Mouse (Mus musculus): Measurements from ENCODE around the gene Gm5134. TPM values are rescaled to one million over a fixed set of nuclear protein-coding genes. Genes with fewer than 3 reads are reported as not detected.

The Gm5134 gene
- not detected in 2 replicates for polyA plus RNA-seq (2016; fragmentation: Nextera tagmentation; extraction: Ambion mirVana)

GRCm38 (mm10) chr10:75954381-75954811 is at the start of gene Gm5134:
Gm5134 (plus strand) TSS chr10:75954514.
- WGBS: 35% methylated on average over 20 of the region's 20 CpGs
- Histone ChIP-seq H3K4me1 (peaks cover 13% of the 10 kb centered on the region), H3K4me2 (replicated peaks) (peak within 1 kb of the TSS; percentile 45), H3K36me3 (no peaks in the 10 kb centered on the region), H3K4me3 (no peak within 1 kb of the TSS), H3K9ac (0 out of 2 replicates have a peak within 1 kb of the TSS, but pooled peaks have one; percentile 27), H3K9me3 (no peaks in the 10 kb centered on the region), H3K27ac (no peak within 1 kb of the TSS), H3K27me3 (replicated peaks) (peaks cover 8% of the 10 kb centered on the region; the same call in 1 of the 2 replicates)
- ATAC-seq (ENCODE audit: low FRiP score, low read depth): no peak

GRCm38 (mm10) chr10:75906882-75907281 is 47.4 kb upstream of the Gm5134 start:
- Histone ChIP-seq H3K4me3 (no peak overlapping the region), H3K9ac (no peak overlapping the region), H3K9me3 (no peaks in the 10 kb centered on the region), H3K27me3 (replicated peaks) (no peaks in the 10 kb centered on the region), H3K4me1 (no peaks in the 10 kb centered on the region), H3K27ac (no peak overlapping the region), H3K4me2 (replicated peaks) (no peak overlapping the region), H3K36me3 (peaks cover 92% of the 10 kb centered on the region)
- WGBS: 97% methylated on average over 4 of the region's 4 CpGs
- ATAC-seq (ENCODE audit: low FRiP score, low read depth): no peak

GRCm38 (mm10) chr10:75910698-75911097 is 43.6 kb upstream of the Gm5134 start:
- no peaks in the 10 kb centered on the region for H3K27me3 ChIP-seq (replicated peaks)
- no peaks in the 10 kb centered on the region for H3K9me3 ChIP-seq
- no peaks in the 10 kb centered on the region for H3K4me1 ChIP-seq
- H3K9ac ChIP-seq: no peak overlapping the region
- WGBS: 88% methylated on average over 2 of the region's 2 CpGs
- no peak overlapping the region for H3K4me2 ChIP-seq (replicated peaks)
- peaks cover 81% of the 10 kb centered on the region for H3K36me3 ChIP-seq
- no peak for ATAC-seq (ENCODE audit: low FRiP score, low read depth)
- no peak overlapping the region for H3K4me3 ChIP-seq
- H3K27ac ChIP-seq: no peak overlapping the region

DNA sequence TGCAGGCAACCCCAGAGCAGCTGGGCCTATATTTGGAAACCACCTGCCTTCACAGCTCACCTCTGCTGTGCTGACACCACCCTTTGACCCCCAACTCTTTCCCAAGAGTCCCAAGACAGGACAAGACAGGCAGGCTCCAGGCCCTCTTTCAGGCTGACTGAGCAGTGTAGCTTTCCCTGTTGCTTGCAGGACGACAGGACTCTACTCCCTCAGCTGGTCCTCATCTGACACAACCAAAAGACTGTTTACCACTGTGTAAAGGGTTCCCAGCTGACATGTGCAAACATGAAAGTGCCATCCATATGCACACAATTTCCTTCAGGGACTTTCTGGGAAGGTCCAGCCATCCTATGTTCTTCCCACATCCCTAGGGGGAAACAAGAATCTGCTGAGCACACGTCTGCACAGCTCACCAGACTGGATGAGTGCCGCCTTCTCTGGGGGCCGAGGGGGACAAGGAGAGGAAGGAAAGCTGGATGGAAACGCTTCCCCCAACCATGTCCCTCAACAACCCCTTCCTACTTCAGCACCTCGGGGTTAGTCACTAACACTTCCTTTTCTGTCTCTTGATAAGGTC is 41.2 kb upstream of the Gm5134 start:
- no peak overlapping the region for H3K4me2 ChIP-seq (replicated peaks)
- ATAC-seq (ENCODE audit: low FRiP score, low read depth): no peak
- no peak overlapping the region for H3K27ac ChIP-seq
- H3K27me3 ChIP-seq (replicated peaks): no peaks in the 10 kb centered on the region
- H3K4me3 ChIP-seq: no peak overlapping the region
- H3K36me3 ChIP-seq: peaks cover 69% of the 10 kb centered on the region
- H3K9me3 ChIP-seq: no peaks in the 10 kb centered on the region
- H3K4me1 ChIP-seq: peaks cover 4% of the 10 kb centered on the region; the same call in 1 of the 2 replicates
- no peak overlapping the region for H3K9ac ChIP-seq
- 78% methylated on average over 6 of the region's 6 CpGs for WGBS

- H3K27ac ChIP-seq: no peak overlapping the region
- no peaks in the 10 kb centered on the region for H3K27me3 ChIP-seq (replicated peaks)
- peaks cover 26% of the 10 kb centered on the region for H3K4me1 ChIP-seq
- ATAC-seq (ENCODE audit: low FRiP score, low read depth): no peak
- H3K9ac ChIP-seq: no peak overlapping the region
- no peak overlapping the region for H3K4me2 ChIP-seq (replicated peaks)
- WGBS: 90% methylated on average over 7 of the region's 7 CpGs
- no peaks in the 10 kb centered on the region for H3K9me3 ChIP-seq
- peaks cover 52% of the 10 kb centered on the region for H3K36me3 ChIP-seq
- no peak overlapping the region for H3K4me3 ChIP-seq
These were observed 38.8 kb upstream of the Gm5134 start for GRCm38 (mm10) chr10:75915557-75915956.

- H3K4me2 ChIP-seq (replicated peaks): no peak overlapping the region
- ATAC-seq (ENCODE audit: low FRiP score, low read depth): no peak
- H3K36me3 ChIP-seq: peaks cover 40% of the 10 kb centered on the region
- no peaks in the 10 kb centered on the region for H3K9me3 ChIP-seq
- H3K9ac ChIP-seq: no peak overlapping the region
- H3K27me3 ChIP-seq (replicated peaks): no peaks in the 10 kb centered on the region
- peaks cover 28% of the 10 kb centered on the region for H3K4me1 ChIP-seq
- H3K4me3 ChIP-seq: no peak overlapping the region
- no peak overlapping the region for H3K27ac ChIP-seq
- 79% methylated on average over 8 of the region's 8 CpGs for WGBS
These were observed 37.5 kb upstream of the Gm5134 start for GRCm38 (mm10) chr10:75916840-75917239.

- Histone ChIP-seq H3K4me2 (replicated peaks) (peak overlapping the region; percentile 75), H3K4me1 (peaks cover 39% of the 10 kb centered on the region), H3K4me3 (no peak overlapping the region), H3K9me3 (no peaks in the 10 kb centered on the region), H3K27ac (no peak overlapping the region), H3K27me3 (replicated peaks) (no peaks in the 10 kb centered on the region), H3K9ac (no peak overlapping the region), H3K36me3 (peaks cover 26% of the 10 kb centered on the region)
- 85% methylated on average over 5 of the region's 5 CpGs for WGBS
- no peak for ATAC-seq (ENCODE audit: low FRiP score, low read depth)
These were observed 35.3 kb upstream of the Gm5134 start for GRCm38 (mm10) chr10:75919026-75919425.

- Histone ChIP-seq H3K9ac (peak within 1 kb of the TSS; percentile 95), H3K4me1 (peaks cover 39% of the 10 kb centered on the region), H3K4me2 (replicated peaks) (peak within 1 kb of the TSS; percentile 75), H3K4me3 (peak within 1 kb of the TSS; percentile 86), H3K27ac (peak within 1 kb of the TSS; percentile 93), H3K36me3 (peaks cover 16% of the 10 kb centered on the region), H3K27me3 (replicated peaks) (no peaks in the 10 kb centered on the region), H3K9me3 (no peaks in the 10 kb centered on the region)
- under 1% methylated on average over 76 of the region's 76 CpGs for WGBS
- ATAC-seq (ENCODE audit: low FRiP score, low read depth): peak; percentile 93
These were observed 33.1 kb upstream of the Gm5134 start, which contains the start of gene Smarcb1 for GRCm38 (mm10) chr10:75921026-75921725. Smarcb1 (minus strand) TSS chr10:75921617.

DNA sequence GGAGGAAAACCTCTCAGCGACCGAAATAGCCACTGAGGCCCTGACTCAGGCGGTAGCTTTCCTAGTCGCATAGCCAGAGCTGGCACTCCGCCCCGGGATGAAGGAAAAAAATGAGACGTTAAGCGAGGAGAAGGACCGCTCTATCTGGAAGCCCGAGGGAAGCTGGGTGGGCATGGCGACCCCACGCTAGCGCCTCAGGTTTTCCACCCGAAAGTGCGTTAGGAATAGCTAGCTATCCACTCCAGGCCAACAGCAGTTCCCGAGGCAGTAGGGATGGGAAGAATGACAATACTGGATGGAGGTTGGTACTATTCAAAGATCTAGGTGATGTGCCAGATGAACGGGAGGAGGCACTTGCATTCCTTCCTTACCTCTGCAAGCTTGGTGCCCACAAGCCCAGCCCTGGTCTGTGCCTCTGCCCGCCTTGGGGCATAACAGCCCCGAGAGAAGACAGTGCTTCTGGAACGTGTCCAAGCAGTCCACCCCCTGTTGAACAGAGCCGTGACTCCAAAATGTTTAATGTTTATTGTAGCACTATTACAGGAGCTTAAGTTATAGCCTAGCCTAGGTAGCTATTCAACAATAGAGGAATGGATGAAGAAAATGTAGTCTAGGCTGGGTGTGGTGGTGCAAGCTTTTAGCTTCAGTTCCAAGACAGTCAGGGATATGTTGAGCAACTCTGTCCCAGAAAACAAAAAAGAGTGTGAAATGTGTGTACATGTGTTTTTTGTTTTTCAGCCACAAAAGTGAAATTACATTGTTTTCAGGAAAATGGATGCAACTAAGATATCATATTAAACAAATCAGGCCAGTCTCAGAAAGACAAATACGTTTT is 32.4 kb upstream of the Gm5134 start:
- WGBS: 4% methylated on average over 22 of the region's 22 CpGs
- Histone ChIP-seq H3K36me3 (peaks cover 16% of the 10 kb centered on the region), H3K4me1 (peaks cover 39% of the 10 kb centered on the region)

DNA sequence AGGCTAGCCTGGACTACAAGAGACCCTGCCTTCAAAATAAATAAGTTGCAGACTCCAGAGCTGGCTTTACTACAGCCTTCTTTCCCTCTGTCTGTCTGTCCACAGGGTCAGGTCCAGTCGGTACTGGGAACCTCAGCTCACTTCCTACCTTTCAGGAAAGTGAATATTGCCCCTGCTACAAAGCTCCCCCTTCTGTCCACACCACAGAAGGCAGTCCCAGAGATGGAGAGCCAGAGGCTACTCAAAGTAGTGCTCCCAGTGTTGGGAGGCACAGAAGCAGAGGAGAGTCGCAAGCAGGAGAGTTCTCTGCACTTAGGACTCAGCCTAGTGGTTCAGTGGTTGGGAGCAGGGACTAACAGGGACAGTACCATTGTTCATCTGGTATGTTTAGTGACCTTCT is 30.0 kb upstream of the Gm5134 start:
- H3K36me3 ChIP-seq: peaks cover 16% of the 10 kb centered on the region; the same call in 1 of the 2 replicates
- no peak overlapping the region for H3K9ac ChIP-seq
- no peak for ATAC-seq (ENCODE audit: low FRiP score, low read depth)
- H3K4me2 ChIP-seq (replicated peaks): no peak overlapping the region
- H3K27ac ChIP-seq: no peak overlapping the region
- H3K4me1 ChIP-seq: peaks cover 23% of the 10 kb centered on the region
- H3K27me3 ChIP-seq (replicated peaks): no peaks in the 10 kb centered on the region
- WGBS: 64% methylated on average over 2 of the region's 2 CpGs
- no peak overlapping the region for H3K4me3 ChIP-seq
- no peaks in the 10 kb centered on the region for H3K9me3 ChIP-seq

More for the DNA sequence above, 32.4 kb upstream of the Gm5134 start:
- H3K4me2 ChIP-seq (replicated peaks): peak overlapping the region; percentile 75
- peak overlapping the region; percentile 93 for H3K27ac ChIP-seq
- H3K4me3 ChIP-seq: peak overlapping the region; percentile 86
- no peaks in the 10 kb centered on the region for H3K9me3 ChIP-seq
- ATAC-seq (ENCODE audit: low FRiP score, low read depth): peak; percentile 65
- H3K9ac ChIP-seq: peak overlapping the region; percentile 95
- no peaks in the 10 kb centered on the region for H3K27me3 ChIP-seq (replicated peaks)

- peaks cover 19% of the 10 kb centered on the region; the same call in 1 of the 2 replicates for H3K4me1 ChIP-seq
- WGBS: 71% methylated on average over 13 of the region's 13 CpGs
- no peak for ATAC-seq (ENCODE audit: low FRiP score, low read depth)
These were observed 27.9 kb upstream of the Gm5134 start for GRCm38 (mm10) chr10:75926396-75926795.

DNA sequence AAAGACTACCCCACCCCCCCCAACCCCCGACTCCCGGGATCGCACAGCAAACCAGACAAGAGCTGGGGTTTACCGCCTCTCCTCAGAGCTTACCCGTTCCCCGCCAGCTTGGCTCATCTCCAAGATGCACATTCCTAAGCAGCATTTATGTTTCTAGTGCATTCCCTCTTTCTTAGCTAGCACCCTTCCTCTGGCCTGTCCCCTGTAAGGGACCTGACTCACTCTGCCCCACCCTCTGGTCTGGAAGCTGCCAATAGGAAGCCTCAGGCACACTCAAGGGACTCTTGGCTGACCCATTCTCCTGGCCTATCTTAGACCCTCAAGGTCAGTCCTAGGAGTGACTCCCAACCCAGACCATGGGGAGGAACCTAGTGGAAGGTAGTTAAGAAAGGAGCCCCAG is 24.0 kb upstream of the Gm5134 start:
- H3K9me3 ChIP-seq: no peaks in the 10 kb centered on the region
- H3K4me2 ChIP-seq (replicated peaks): peak overlapping the region; percentile 94
- peaks cover 14% of the 10 kb centered on the region; the same call in 1 of the 2 replicates for H3K36me3 ChIP-seq
- no peak overlapping the region for H3K4me3 ChIP-seq
- H3K27ac ChIP-seq: no peak overlapping the region
- ATAC-seq (ENCODE audit: low FRiP score, low read depth): no peak
- H3K4me1 ChIP-seq: peaks cover 24% of the 10 kb centered on the region
- peaks cover 17% of the 10 kb centered on the region for H3K27me3 ChIP-seq (replicated peaks)
- H3K9ac ChIP-seq: no peak overlapping the region
- 45% methylated on average over 6 of the region's 6 CpGs for WGBS

More at GRCm38 (mm10) chr10:75926396-75926795, 27.9 kb upstream of the Gm5134 start:
- no peak overlapping the region for H3K4me2 ChIP-seq (replicated peaks)
- no peaks in the 10 kb centered on the region for H3K9me3 ChIP-seq
- no peak overlapping the region for H3K4me3 ChIP-seq
- H3K27me3 ChIP-seq (replicated peaks): peaks cover 12% of the 10 kb centered on the region
- no peak overlapping the region for H3K9ac ChIP-seq
- no peak overlapping the region for H3K27ac ChIP-seq
- H3K36me3 ChIP-seq: peaks cover 16% of the 10 kb centered on the region; the same call in 1 of the 2 replicates

Data from neural tube, embryonic 12.5 days (tissue).